Mouse (Mus musculus) stomach, embryonic 16.5 days (tissue): ENCODE data around the gene Med9. TPM values are rescaled to one million over a fixed set of nuclear protein-coding genes. Genes with fewer than 3 reads are reported as not detected.

Experiments
- ATAC-seq: fragments of 200-750 bp; cut with Nextera tagmentation; 2 replicates; pipeline ENCODE4 v1.8.0; 2017; ENCODE audit warnings: moderate number of reproducible peaks, moderate TSS enrichment; ENCODE audit not compliant: insufficient read depth, low FRiP score
- H3K27ac ChIP-seq: fragments of 300-500 bp; sonication (generic); 2 replicates; pipeline ENCODE4 v1.5.1; 2014; ENCODE audit warnings: low read length
- H3K27me3 ChIP-seq: fragments of 300-500 bp; sonication (generic); 2 replicates; pipeline ENCODE4 v1.6.1; 2014; ENCODE audit warnings: low read length, control low read depth, mixed read lengths; ENCODE audit not compliant: control insufficient read depth, insufficient read depth
- H3K36me3 ChIP-seq: fragments of 300-500 bp; sonication (generic); 2 replicates; pipeline ENCODE4 v1.6.1; 2014; ENCODE audit warnings: low read length; ENCODE audit not compliant: control insufficient read depth, insufficient read depth
- H3K4me1 ChIP-seq: fragments of 300-500 bp; sonication (generic); 2 replicates; pipeline ENCODE4 v1.6.1; 2014; ENCODE audit warnings: low read length, control low read depth, mixed read lengths; ENCODE audit not compliant: control insufficient read depth, insufficient read depth
- H3K4me2 ChIP-seq: fragments of 300-500 bp; sonication (generic); 2 replicates; pipeline ENCODE4 v1.6.1; 2014; ENCODE audit warnings: low read depth, low read length, mixed read lengths
- H3K4me3 ChIP-seq: fragments of 300-500 bp; sonication (generic); replicated peaks from 2 replicates; pipeline ENCODE4 v1.5.1; 2014; ENCODE audit warnings: mild to moderate bottlenecking, low read length
- H3K9ac ChIP-seq: fragments of 300-500 bp; sonication (generic); 2 replicates; pipeline ENCODE4 v1.6.1; 2014; ENCODE audit warnings: low read length
- H3K9me3 ChIP-seq: fragments of 300-500 bp; sonication (generic); replicated peaks from 2 replicates; pipeline ENCODE4 v1.6.1; 2016; ENCODE audit warnings: low read length, control low read depth; ENCODE audit not compliant: control insufficient read depth
- WGBS: fragments of 180-500 bp; shearing (Covaris S2); extraction: QIAGEN DNeasy Blood & Tissue Kit; methylation state at CpG from one replicate; pipeline ENCODE4 v1.1.7; 2014; 5-methylcytosine and 5-hydroxymethylcytosine counted together
- polyA plus RNA-seq: library from polyadenylated mRNA; unstranded; fragments of >200 nt; fragmentation: Nextera tagmentation; extraction: Ambion mirVana; gene quantifications from 2 replicates; pipeline ENCODE4 v1.2.1, GENCODE M21; 2015

Med9 gene
- polyA plus RNA-seq, 1 experiment from 2014 or later, result 35.7 TPM

DNA sequence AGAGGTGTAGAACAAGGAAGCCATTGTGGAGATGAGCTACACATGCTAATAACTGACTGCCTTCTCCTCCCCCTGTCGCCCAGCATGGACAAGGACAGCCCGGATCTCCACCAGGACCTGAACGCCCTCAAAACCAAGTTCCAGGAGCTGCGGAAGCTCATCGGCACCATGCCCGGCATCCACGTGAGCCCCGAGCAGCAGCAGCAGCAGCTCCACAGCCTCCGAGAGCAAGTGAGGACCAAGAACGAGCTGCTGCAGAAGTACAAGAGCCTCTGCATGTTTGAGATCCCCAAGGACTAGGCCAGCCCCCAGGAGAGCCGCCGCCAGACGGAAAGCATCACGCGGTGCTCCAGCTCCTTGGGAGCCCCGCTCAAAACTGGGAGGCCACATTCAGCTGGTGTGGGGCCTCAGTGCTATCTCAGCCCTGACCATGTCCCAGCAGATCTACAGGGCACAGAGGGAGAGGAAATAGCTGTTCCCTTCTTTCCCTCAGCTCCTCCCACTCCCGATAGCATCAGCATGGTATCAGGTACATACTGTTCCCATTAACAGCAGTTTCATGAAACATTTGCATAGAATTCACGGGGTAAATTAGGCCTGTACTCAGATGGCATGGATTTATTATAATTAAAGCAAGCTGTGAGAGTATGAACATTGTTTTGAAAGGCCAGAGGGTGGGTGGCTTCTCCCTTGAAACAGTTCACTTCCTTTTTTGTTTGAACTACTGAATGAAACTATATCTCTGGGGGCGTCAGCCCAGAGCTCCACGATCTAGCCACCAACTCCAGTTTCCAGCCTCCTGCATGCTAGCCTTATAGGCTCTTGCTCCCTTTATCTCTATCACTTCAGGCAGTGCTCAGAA, 12.7 kb downstream of the Med9 start:
- H3K9ac ChIP-seq, result no peak overlapping the region
- H3K4me2 ChIP-seq, result no peak overlapping the region
- no peaks in the 10 kb centered on the region for H3K9me3 ChIP-seq
- H3K27me3 ChIP-seq, result peaks cover 14% of the 10 kb centered on the region
- H3K36me3 ChIP-seq, result no peaks in the 10 kb centered on the region
- H3K4me1 ChIP-seq, result peaks cover 16% of the 10 kb centered on the region
- ATAC-seq, result no peak
- H3K27ac ChIP-seq, result no peak overlapping the region
- 86% methylated on average over 20 of the region's 20 CpGs for WGBS
- no peak overlapping the region for H3K4me3 ChIP-seq

DNA sequence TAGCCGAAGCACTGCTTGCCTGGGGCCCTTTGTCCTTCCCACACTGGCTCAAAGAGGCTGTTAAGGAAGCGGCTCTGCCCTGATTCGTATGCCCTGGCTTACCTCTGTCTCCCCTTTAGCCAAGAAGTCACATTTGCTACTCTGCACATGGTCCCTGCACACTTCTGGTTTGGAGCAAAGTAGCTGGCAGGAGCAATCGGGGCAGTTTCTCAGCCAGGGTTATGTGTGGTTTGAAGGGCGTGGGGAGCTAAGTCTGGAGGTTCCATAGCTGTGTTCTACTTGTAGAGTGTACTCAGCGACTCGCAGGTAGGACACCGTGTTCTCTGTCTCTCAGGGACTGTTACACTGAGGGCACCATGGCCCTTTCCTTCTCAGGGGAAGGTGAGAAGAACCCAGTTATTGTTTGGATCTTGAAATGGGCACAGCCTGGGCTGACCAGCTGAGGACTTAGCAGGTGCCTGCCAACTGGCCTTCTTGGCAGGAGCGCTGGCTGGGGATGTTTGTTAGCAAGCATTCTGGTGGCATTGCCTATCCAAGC, 13.4 kb downstream of the Med9 start:
- H3K4me2 ChIP-seq, result no peak overlapping the region
- H3K27me3 ChIP-seq, result peaks cover 14% of the 10 kb centered on the region
- H3K9me3 ChIP-seq, result no peaks in the 10 kb centered on the region
- H3K4me1 ChIP-seq, result peaks cover 21% of the 10 kb centered on the region
- no peak overlapping the region for H3K27ac ChIP-seq
- no peak overlapping the region for H3K9ac ChIP-seq
- no peak overlapping the region for H3K4me3 ChIP-seq
- no peak for ATAC-seq
- 91% methylated on average over 9 of the region's 9 CpGs for WGBS
- H3K36me3 ChIP-seq, result no peaks in the 10 kb centered on the region

DNA sequence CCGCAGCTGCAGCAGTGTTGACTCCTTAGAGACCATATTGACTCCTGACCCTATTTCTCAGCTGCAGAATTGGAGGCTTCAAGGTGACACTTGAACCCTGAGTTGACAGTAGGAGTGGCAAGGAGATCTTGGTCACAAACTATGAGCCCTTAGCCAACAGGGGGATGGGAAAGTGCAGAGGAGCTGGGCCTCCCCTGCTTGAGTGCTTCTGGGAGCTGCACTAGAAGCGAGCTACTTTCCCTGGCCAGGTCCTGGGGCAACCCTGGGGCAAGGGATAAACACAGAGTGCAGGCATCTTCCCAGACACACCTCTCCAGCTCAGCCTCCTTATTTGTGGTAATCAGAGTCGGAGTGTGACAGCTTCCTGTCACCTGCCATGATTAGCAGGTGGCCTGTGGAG, 14.6 kb downstream of the Med9 start:
- H3K27ac ChIP-seq, result no peak overlapping the region
- H3K9me3 ChIP-seq, result no peaks in the 10 kb centered on the region
- H3K4me3 ChIP-seq, result no peak overlapping the region
- WGBS, result 77% methylated on average over 3 of the region's 3 CpGs
- no peak overlapping the region for H3K9ac ChIP-seq
- H3K27me3 ChIP-seq, result peaks cover 14% of the 10 kb centered on the region
- ATAC-seq, result no peak
- peaks cover 22% of the 10 kb centered on the region for H3K4me1 ChIP-seq
- H3K36me3 ChIP-seq, result no peaks in the 10 kb centered on the region
- no peak overlapping the region for H3K4me2 ChIP-seq

DNA sequence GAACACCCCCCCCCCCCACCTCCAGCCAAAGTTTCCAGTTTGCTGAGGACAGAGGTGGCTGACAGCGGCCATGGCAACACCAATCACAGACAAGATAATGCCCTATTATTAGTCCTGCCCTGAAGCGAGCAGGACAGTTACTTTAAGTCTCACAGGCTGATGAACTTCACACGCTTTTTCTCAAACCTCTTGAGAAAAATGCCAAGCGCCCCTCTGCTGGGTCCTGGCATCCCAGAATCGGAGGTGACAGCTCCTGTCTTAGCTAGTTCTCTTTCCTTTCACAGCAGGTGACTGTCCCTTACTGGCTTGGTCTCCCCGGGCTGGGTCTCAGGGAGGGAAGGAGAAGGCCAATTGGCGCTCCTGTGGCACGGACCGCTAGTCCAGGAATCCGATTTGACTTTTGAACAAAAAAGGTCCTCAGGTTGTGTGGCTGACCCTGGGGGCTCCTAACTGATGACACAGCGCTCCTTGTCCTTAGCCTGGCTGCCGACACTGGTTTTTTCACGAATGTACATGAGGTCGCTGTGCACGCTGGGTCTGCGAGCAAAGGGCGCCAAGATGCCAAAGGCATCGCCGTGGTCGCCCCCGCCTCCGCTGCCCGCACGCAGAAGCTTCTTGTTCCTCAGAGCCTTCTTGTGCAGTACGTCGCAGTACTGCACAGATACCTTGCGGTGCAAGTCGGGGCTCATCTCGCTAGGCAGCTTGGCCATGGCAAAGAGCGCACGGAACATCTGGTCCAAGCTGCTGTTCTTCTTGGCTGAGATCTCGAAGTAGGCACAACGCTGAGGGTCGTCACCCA, 15.6 kb downstream of the Med9 start:
- no peak for ATAC-seq
- WGBS, result 9% methylated on average over 34 of the region's 34 CpGs

DNA sequence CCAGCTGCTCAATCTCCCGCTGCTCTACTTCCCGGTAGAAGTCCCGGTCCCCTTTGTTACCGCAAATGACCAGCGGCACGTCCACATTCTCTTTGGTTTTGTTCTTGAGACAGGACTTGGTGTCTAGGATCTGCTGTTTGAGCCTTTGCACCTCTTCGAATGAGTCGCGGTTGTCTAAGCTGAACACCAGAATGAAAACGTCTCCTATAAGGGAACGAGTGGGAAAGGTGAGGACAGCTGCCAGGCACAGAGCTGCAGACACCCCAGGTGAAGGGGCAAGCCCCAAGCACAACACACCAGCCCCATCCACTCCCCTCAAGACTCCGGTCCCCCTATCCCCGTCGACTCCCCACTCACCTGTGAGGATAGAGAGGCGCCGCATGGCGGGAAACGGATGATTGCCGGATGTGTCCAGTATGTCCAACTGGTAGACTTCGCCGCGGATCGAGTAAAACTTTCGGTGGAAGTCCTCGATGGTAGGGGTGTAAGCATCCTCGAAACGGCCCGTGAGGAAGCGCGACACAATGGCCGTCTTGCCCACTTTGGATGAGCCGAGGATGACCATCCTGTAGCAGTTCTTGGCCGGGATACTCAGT, 16.3 kb downstream of the Med9 start:
- H3K27ac ChIP-seq, result no peak overlapping the region
- 0 out of 2 replicates have a peak, but pooled peaks have one; percentile 8 for ATAC-seq
- 2% methylated on average over 33 of the region's 33 CpGs for WGBS

More for the DNA sequence above, 15.6 kb downstream of the Med9 start:
- Histone ChIP-seq H3K4me3 (peak overlapping the region; percentile 54), H3K9ac (peak overlapping the region; percentile 74), H3K9me3 (no peaks in the 10 kb centered on the region), H3K27me3 (peaks cover 14% of the 10 kb centered on the region), H3K4me2 (peak overlapping the region; percentile 79), H3K27ac (no peak overlapping the region), H3K4me1 (peaks cover 22% of the 10 kb centered on the region), H3K36me3 (no peaks in the 10 kb centered on the region)

DNA sequence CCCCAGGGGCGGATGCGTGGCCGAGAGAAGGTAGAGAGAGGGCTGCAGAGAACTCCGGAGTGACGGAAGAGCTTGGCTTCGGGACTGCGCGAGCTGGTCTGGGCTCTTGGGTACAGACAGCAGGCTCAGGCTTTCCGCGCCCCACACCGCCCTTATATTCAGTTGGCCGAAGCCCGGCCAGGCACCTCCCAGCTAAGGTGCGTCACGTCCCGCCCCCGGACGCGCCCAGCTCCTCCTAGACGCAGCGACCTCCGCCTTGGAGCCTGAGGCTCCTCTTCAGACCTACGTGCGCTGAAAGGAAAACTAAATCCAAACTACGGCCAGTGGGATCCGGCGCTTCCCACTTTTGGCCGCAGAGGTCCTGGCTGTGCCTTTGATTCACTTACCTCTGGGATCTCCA, 16.8 kb downstream of the Med9 start, which contains the start of gene Rasd1:
TSS of gene Rasd1 (minus strand) at position 127 of the 400 bp plus-strand sequence.
- peaks cover 14% of the 10 kb centered on the region for H3K27me3 ChIP-seq
- peak; percentile 96 for ATAC-seq
- H3K9ac ChIP-seq, result peak within 1 kb of the TSS; percentile 74
- H3K27ac ChIP-seq, result peak within 1 kb of the TSS; percentile 80
- no peaks in the 10 kb centered on the region for H3K36me3 ChIP-seq
- peak within 1 kb of the TSS; percentile 54 for H3K4me3 ChIP-seq
- H3K4me2 ChIP-seq, result peak within 1 kb of the TSS; percentile 79
- H3K4me1 ChIP-seq, result peaks cover 22% of the 10 kb centered on the region
- no peaks in the 10 kb centered on the region for H3K9me3 ChIP-seq
- under 1% methylated on average over 28 of the region's 28 CpGs for WGBS

More for the DNA sequence above, 16.3 kb downstream of the Med9 start:
- peaks cover 14% of the 10 kb centered on the region for H3K27me3 ChIP-seq
- peak overlapping the region; percentile 79 for H3K4me2 ChIP-seq
- H3K36me3 ChIP-seq, result no peaks in the 10 kb centered on the region
- peak overlapping the region; percentile 54 for H3K4me3 ChIP-seq
- H3K9me3 ChIP-seq, result no peaks in the 10 kb centered on the region
- H3K4me1 ChIP-seq, result peaks cover 22% of the 10 kb centered on the region
- peak overlapping the region; percentile 74 for H3K9ac ChIP-seq

DNA sequence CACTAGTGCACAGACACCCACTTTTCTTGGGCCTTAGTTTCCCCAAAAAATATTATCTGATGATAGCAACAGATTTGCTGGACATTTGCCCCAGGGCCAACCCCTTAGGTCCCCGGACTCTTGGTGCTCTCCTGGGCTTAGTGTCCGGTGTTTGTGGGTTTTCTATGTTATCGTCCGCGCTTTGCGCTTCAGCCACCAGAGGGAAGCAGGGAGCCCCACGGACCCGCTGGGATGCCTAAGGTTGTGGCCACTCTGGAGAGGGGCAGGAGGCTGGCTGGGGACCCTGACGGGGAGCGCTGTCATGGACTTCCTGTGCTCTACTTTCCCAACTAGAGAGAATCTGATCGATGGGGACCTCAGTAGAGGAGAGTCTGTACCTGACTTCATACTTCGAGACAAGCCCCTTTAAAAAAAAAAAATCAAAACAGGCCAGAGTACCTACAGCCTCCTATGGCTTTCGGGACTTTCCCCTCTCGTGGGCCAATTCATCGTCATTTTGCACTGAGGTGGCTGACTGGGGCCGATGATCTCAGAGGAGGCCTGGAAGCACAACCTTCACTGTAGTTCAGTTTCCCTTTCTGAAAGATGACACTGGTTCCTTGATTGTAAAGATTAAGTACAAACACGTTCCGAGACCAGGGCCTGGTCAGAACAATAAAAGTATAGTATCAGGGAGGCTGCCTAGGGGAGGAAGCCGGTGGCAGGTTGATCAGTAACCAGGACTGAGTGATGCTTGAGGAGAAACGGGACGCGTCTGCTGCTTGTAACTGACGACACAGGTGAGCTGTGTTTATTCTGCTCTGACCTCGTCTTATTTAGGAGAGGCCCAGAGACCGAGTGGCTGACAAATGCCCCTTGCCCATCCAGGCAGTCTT, 17.5 kb downstream of the Med9 start:
- Histone ChIP-seq H3K27me3 (peaks cover 14% of the 10 kb centered on the region), H3K9me3 (no peaks in the 10 kb centered on the region), H3K4me1 (peaks cover 22% of the 10 kb centered on the region), H3K4me3 (peak overlapping the region; percentile 54), H3K9ac (peak overlapping the region; percentile 74), H3K36me3 (no peaks in the 10 kb centered on the region), H3K27ac (peak overlapping the region; percentile 80), H3K4me2 (peak overlapping the region; percentile 79)
- ATAC-seq, result peak; percentile 84
- 18% methylated on average over 25 of the region's 25 CpGs for WGBS

DNA sequence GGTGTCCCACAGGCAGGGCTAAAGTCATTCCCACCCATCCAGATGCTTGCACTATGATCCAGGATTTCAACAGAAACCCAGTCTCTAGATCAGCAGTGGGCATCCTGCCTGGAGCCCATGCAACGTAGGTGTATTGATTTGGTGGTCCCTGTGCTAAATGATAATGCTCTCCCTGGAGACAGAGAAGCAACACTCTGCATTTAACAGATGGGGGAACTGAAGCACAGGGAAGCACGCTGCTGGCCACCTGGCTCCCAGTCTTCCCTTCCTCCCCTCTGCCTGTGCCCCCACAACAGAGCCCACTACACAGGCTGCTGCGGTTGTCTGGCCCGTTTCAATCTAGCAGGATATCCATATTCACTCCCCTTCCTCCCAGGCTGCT, 18.1 kb downstream of the Med9 start:
- no peak overlapping the region for H3K9ac ChIP-seq
- peaks cover 22% of the 10 kb centered on the region for H3K4me1 ChIP-seq
- no peaks in the 10 kb centered on the region for H3K36me3 ChIP-seq
- ATAC-seq, result no peak
- 46% methylated on average over 4 of the region's 4 CpGs for WGBS
- H3K27me3 ChIP-seq, result peaks cover 14% of the 10 kb centered on the region
- no peak overlapping the region for H3K4me2 ChIP-seq
- H3K27ac ChIP-seq, result no peak overlapping the region
- H3K4me3 ChIP-seq, result no peak overlapping the region
- no peaks in the 10 kb centered on the region for H3K9me3 ChIP-seq
